Mouse (Mus musculus): ENCODE measurements around the gene Acy3. TPM values are rescaled to one million over a fixed set of nuclear protein-coding genes. Genes with fewer than 3 reads are reported as not detected.

Gene Acy3
- polyA plus RNA-seq (2021; fragmentation: Nextera tagmentation): 3.2 and 3.9 TPM in 2 replicates
- long read RNA-seq, experiment 1, partial matches to known transcripts: 0 of 6 reads
- long read RNA-seq, experiment 1, other reads (novel, unspliced or antisense): 3 of 6 reads
- long read RNA-seq, experiment 2, partial matches to known transcripts: 1 of 3 reads
- long read RNA-seq, experiment 2, other reads (novel, unspliced or antisense): 1 of 3 reads

DNA sequence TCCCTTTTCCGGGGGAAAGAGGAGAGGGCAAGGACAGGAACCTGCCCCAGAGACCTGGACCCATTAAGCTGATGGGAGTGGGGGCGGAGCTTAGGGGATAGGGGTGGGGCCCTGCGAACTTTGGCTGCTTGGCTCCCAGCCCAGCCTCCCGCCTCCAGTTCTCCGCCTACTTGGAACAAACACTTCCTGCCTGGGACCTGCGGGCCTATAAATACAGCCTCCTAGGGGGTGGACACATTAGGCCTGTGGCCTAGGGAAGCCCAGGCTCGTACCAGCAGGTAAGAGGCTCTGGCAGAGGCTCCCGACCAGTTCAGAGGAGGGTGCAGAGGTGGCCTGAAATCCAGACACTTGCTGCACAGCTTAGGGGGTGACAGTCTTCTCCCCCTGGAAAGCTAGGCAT, at the start of gene Acy3:
TSS of gene Acy3 (plus strand) at position 237 of the 400 bp plus-strand sequence.

DNA sequence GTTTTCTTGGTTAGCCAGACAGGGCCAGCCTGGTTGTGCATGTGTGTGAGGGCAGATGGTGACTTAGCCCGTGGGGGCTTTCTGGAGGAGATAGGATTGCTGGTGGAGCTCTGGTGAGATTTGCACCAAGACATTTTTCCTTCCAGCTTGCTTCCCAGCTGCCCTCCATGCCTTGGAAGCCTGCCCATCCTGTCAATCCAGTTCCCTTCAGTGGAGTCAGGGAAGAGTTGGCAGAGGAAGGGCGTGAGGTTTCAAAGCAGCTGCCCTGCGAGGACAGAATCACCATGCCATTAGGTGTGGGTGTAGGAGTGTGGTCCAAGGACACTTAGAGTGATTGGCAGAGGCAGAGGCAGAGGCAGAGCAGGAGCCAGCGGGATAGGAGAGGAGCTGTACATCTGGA, 27.9 kb upstream of the Acy3 start, which contains the start of gene Aldh3b3:
TSS of gene Aldh3b3 (plus strand) at position 176 of the 400 bp plus-strand sequence.

DNA sequence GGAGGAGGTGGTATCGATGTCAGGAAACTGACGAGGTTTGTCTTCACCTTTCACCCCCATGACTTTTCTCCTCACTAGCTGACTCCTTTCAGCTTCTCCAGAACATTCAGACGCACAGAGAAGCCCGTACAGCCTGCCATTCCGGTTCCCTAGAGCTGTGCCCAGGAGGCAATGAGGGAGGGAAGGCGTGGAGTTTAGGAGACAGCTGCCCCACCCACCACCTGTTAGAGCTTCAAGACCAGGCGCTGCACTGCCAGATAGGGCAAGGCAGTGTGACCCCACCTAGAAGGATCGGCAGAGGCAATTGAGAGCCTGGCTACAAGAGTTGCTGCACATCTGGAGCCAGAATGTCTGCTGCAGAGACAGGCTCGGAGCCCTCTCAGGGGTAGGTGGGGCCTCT, 14.1 kb upstream of the Acy3 start, which contains the start of gene Aldh3b2:
TSS of gene Aldh3b2 (plus strand) at position 100 of the 400 bp plus-strand sequence.

DNA sequence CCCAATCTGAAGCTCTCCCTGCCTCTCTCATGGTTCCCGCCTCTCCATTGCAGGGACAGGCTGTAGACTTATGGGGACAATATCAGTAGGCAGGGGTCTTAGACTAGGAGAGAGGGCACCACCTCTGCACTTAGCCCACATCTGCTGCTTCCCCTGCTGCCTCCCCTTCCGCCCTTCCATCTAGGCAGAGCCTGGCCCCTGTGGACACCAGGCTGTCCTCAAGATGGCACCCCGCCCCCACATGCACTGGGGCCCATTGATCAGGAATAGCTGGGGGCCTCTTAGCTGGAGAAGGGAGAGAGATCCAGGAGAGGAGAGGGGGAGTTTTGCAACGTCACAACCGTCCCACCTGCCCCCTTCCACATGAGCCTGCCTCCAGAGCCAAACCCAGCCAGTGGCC, 6.0 kb downstream of the Acy3 start, which contains the start of gene Tbx10:
TSS of gene Tbx10 (plus strand) at position 337 of the 400 bp plus-strand sequence.

DNA sequence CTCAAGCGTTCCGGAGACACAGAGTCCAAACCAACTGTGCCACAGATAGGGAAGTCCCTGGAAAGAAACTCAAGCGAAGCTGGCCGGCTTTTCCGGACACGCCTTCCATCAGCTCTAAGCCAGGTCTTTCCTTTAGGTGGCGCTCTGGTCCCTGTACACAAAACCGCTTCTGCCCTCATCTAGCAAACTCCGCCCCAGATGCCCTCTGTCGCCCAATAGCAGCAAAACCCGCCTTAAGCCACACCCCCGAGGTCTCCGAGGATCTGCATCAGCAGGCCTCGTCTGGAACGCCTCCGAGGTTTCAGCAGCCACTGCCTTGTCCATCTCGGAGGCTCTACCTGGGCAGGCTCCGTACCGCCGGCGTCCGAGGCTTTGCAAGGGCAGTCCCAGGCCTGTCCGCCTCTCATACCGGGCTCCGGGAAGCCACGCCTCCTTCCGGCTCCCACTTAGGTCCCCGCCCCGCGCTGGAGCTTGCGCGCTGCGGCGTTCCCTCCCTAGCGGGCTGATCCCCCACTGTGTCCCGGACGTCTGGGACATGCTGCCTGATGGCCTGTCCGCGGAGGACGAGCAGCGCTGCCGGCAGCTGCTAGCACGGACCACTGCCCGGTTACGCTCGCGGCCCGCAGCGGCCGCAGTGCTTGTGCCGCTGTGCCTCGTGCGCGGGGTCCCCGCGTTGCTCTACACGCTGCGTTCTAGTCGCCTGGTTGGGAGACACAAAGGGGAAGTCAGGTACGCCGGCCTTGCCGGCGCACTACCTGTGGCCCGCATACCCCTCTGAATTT, 13.9 kb downstream of the Acy3 start, which contains the start of the genes Nudt8 and Gm49405:
TSS of gene Nudt8 (plus strand) at position 462 of the 782 bp plus-strand sequence.
TSS of gene Gm49405 (plus strand) at position 508 of the 782 bp plus-strand sequence.

DNA sequence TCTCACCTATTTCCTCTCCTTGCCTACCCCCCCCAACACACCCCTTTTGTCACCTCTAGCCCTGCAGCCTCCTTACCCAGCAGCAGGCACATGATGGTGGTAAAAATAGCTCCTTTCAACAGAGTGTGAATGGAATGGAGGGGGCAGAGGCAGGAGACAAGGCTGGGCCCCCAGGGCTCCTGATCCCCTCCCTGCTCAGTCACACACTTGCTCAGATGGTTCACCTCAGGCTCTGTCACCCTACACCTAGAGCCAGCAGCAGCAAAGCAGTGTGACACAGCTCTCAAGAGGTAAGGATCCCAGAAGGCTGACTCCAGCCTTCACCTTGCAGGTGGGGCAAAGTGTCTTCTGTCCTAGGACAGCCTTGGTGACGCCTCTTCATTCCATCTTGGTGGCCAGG, 16.7 kb downstream of the Acy3 start, which contains the start of gene Doc2g:
TSS of gene Doc2g (plus strand) at position 202 of the 400 bp plus-strand sequence.

DNA sequence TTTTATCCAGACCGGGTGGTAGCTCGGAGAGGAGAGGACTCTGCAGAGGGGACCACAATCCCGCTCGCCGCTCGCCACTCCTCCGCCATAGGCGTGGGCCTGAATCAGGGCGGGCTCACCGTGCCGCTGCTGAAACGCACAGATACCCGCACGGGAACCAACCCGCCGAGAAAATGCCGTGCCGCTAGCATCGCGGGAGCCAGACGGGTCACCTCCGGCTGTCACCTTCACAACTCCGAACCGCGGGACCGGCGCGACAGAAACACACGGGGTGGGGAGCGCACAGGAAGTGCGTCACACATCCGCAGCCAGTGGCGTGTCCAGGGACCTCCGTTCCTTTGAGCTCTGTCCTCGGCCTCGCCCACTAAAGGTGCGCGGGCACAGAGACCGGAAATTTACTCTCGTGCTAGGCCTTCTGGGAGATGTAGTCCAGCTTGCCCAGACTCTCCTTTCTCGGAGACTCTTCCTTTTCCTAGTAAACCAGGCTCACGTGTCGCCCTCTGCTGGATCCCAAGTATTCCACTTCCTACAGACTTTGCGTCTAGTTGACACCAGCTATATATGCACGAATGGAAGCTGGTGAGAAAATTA, 26.2 kb downstream of the Acy3 start, which contains the start of gene Ndufv1:
TSS of gene Ndufv1 (minus strand) at position 375 of the 591 bp plus-strand sequence.

DNA sequence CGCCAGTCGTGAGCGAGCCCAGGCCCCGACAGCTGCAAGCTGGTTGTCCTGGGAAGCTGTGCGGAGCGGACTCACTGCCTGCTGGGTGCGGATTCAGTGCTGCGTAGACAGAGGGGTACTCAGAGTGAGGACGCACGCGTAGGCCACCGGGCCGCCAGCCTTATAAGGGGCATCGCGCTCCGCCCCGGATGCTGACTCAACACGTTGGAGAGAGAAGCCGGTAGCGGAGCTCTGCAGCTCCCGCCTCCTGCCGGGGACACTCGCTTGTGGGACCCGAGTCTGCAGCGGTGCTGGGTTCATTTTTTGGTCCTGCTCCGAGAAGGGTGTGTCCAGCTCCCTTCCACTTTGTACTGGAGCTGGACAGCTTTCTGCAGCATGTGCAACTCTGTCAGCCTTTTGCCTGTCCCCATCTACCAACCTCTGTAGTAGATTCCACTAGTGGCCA, 51.4 kb downstream of the Acy3 start, which contains the start of gene Gstp1:
TSS of gene Gstp1 (minus strand) at position 198 of the 445 bp plus-strand sequence.

Other genes starting within 250 kb of the Acy3 start
- 7.1 and 11.4 TPM in 2 replicates for gene Kmt5b, start 219.1 kb upstream of the Acy3 start, polyA plus RNA-seq (2021; fragmentation: Nextera tagmentation)
- 15.9 and 22.7 TPM in 2 replicates for gene Chka, start 134.8 kb upstream of the Acy3 start, polyA plus RNA-seq (2021; fragmentation: Nextera tagmentation)
- 3.1 and 3.9 TPM in 2 replicates for gene Tcirg1, start 79.4 kb upstream of the Acy3 start, polyA plus RNA-seq (2021; fragmentation: Nextera tagmentation)
- 579 and 589 TPM in 2 replicates for gene Ndufs8, start 73.8 kb upstream of the Acy3 start, polyA plus RNA-seq (2021; fragmentation: Nextera tagmentation)
- 6.4 and 6.9 TPM in 2 replicates for gene Aldh3b1, start 56.8 kb upstream of the Acy3 start, polyA plus RNA-seq (2021; fragmentation: Nextera tagmentation)
- 20.5 and 23.3 TPM in 2 replicates for gene Unc93b1, start 51.4 kb upstream of the Acy3 start, polyA plus RNA-seq (2021; fragmentation: Nextera tagmentation)
- 0.13 TPM in 1 of 2 replicates, not detected in the other for gene Aldh3b3, start 27.9 kb upstream of the Acy3 start, polyA plus RNA-seq (2021; fragmentation: Nextera tagmentation)
- gene Aldh3b2, start 14.2 kb upstream of the Acy3 start, polyA plus RNA-seq (2021; fragmentation: Nextera tagmentation): 2.0 and 2.7 TPM in 2 replicates
- not detected in 2 replicates for gene Tbx10, start 6.2 kb downstream of the Acy3 start, polyA plus RNA-seq (2021; fragmentation: Nextera tagmentation)
- gene Nudt8, start 14.0 kb downstream of the Acy3 start, polyA plus RNA-seq (2021; fragmentation: Nextera tagmentation): 21.4 and 23.0 TPM in 2 replicates
- 0.13 and 0.21 TPM in 2 replicates for gene Gm49405, start 14.1 kb downstream of the Acy3 start, polyA plus RNA-seq (2021; fragmentation: Nextera tagmentation)
- 2.1 and 3.3 TPM in 2 replicates for gene Doc2g, start 16.7 kb downstream of the Acy3 start, polyA plus RNA-seq (2021; fragmentation: Nextera tagmentation)
- 400 and 516 TPM in 2 replicates for gene Ndufv1, start 26.2 kb downstream of the Acy3 start, polyA plus RNA-seq (2021; fragmentation: Nextera tagmentation)
- gene Gstp1, start 51.4 kb downstream of the Acy3 start, polyA plus RNA-seq (2021; fragmentation: Nextera tagmentation): 1,005 and 1,067 TPM in 2 replicates
- gene Gstp2, start 59.5 kb downstream of the Acy3 start, polyA plus RNA-seq (2021; fragmentation: Nextera tagmentation): 2.2 and 7.2 TPM in 2 replicates
- not detected in 2 replicates for gene Gstp3, start 73.0 kb downstream of the Acy3 start, polyA plus RNA-seq (2021; fragmentation: Nextera tagmentation)
- not detected in 2 replicates for gene Cabp2, start 95.0 kb downstream of the Acy3 start, polyA plus RNA-seq (2021; fragmentation: Nextera tagmentation)
- gene Cdk2ap2, start 110.6 kb downstream of the Acy3 start, polyA plus RNA-seq (2021; fragmentation: Nextera tagmentation): 52.6 and 68.9 TPM in 2 replicates
- 53.9 and 65.8 TPM in 2 replicates for gene Pitpnm1, start 113.4 kb downstream of the Acy3 start, polyA plus RNA-seq (2021; fragmentation: Nextera tagmentation)
- 168 and 240 TPM in 2 replicates for gene Aip, start 139.3 kb downstream of the Acy3 start, polyA plus RNA-seq (2021; fragmentation: Nextera tagmentation)
- gene Gpr152, start 153.2 kb downstream of the Acy3 start, polyA plus RNA-seq (2021; fragmentation: Nextera tagmentation): not detected in 2 replicates
- gene Cabp4, start 157.5 kb downstream of the Acy3 start, polyA plus RNA-seq (2021; fragmentation: Nextera tagmentation): 0.06 and 0.11 TPM in 2 replicates
- gene Coro1b, start 162.0 kb downstream of the Acy3 start, polyA plus RNA-seq (2021; fragmentation: Nextera tagmentation): 87.0 and 103 TPM in 2 replicates
- gene Ptprcap, start 167.0 kb downstream of the Acy3 start, polyA plus RNA-seq (2021; fragmentation: Nextera tagmentation): 0.72 and 1.4 TPM in 2 replicates
- gene Rps6kb2, start 176.8 kb downstream of the Acy3 start, polyA plus RNA-seq (2021; fragmentation: Nextera tagmentation): 11.8 and 16.7 TPM in 2 replicates
- gene Carns1, start 188.9 kb downstream of the Acy3 start, polyA plus RNA-seq (2021; fragmentation: Nextera tagmentation): 4.2 and 4.3 TPM in 2 replicates
- gene Tbc1d10c, start 204.7 kb downstream of the Acy3 start, polyA plus RNA-seq (2021; fragmentation: Nextera tagmentation): 0.51 and 0.69 TPM in 2 replicates
- gene Ppp1ca, start 205.5 kb downstream of the Acy3 start, polyA plus RNA-seq (2021; fragmentation: Nextera tagmentation): 387 and 460 TPM in 2 replicates
- 6.8 and 7.0 TPM in 2 replicates for gene Rad9a, start 215.1 kb downstream of the Acy3 start, polyA plus RNA-seq (2021; fragmentation: Nextera tagmentation)
- gene Clcf1, start 227.7 kb downstream of the Acy3 start, polyA plus RNA-seq (2021; fragmentation: Nextera tagmentation): 0.19 and 0.76 TPM in 2 replicates
- not detected in 2 replicates for gene AC109138.7, start 227.8 kb downstream of the Acy3 start, polyA plus RNA-seq (2021; fragmentation: Nextera tagmentation)
- 31.3 and 44.7 TPM in 2 replicates for gene Pold4, start 245.3 kb downstream of the Acy3 start, polyA plus RNA-seq (2021; fragmentation: Nextera tagmentation)